Mouse (Mus musculus) stomach, postnatal 0 days (tissue): ENCODE data around the gene Sema3f. TPM values are rescaled to one million over a fixed set of nuclear protein-coding genes. Genes with fewer than 3 reads are reported as not detected.

ENCODE experiments used
- ATAC-seq: fragments of 200-750 bp; cut with Nextera tagmentation; 2 replicates; pipeline ENCODE4 v1.8.0; 2017; ENCODE audit not compliant: low FRiP score, low TSS enrichment
- DNase-seq: peaks from one replicate; pipeline ENCODE4 v3.0.0-alpha.2; 2016; ENCODE audit warnings: low spot score
- H3K27ac ChIP-seq: fragments of 300-500 bp; sonication (generic); replicated peaks from 2 replicates; pipeline ENCODE4 v1.5.1; 2014; ENCODE audit warnings: mild to moderate bottlenecking, control low read depth
- H3K27me3 ChIP-seq: fragments of 300-500 bp; sonication (generic); 2 replicates; pipeline ENCODE4 v1.6.1; 2014; ENCODE audit warnings: low read length; ENCODE audit not compliant: control insufficient read depth, insufficient read depth
- H3K36me3 ChIP-seq: fragments of 300-500 bp; sonication (generic); 2 replicates; pipeline ENCODE4 v1.6.1; 2014; ENCODE audit warnings: low read length, mixed read lengths; ENCODE audit not compliant: control insufficient read depth, insufficient read depth
- H3K4me1 ChIP-seq: fragments of 300-500 bp; sonication (generic); replicated peaks from 2 replicates; pipeline ENCODE4 v1.6.1; 2014; ENCODE audit warnings: antibody characterized with exemption; ENCODE audit not compliant: control insufficient read depth, insufficient read depth
- H3K4me2 ChIP-seq: fragments of 300-500 bp; sonication (generic); replicated peaks from 2 replicates; pipeline ENCODE4 v1.6.1; 2014; ENCODE audit warnings: low read depth, mild to moderate bottlenecking, control low read depth, moderate library complexity
- H3K4me3 ChIP-seq: fragments of 300-500 bp; sonication (generic); 2 replicates; pipeline ENCODE4 v1.5.1; 2014; ENCODE audit warnings: low read depth, low read length, control low read depth
- H3K9ac ChIP-seq: fragments of 300-500 bp; sonication (generic); 2 replicates; pipeline ENCODE4 v1.6.1; 2014; ENCODE audit warnings: mild to moderate bottlenecking, low read length, control low read depth, mixed read lengths
- H3K9me3 ChIP-seq: fragments of 300-500 bp; sonication (generic); 2 replicates; pipeline ENCODE4 v1.6.1; 2016; ENCODE audit warnings: low read length; ENCODE audit not compliant: control insufficient read depth
- CTCF ChIP-seq: IDR thresholded peaks from 2 replicates; pipeline ENCODE4 v1.5.1; 2016; ENCODE audit warnings: antibody characterized with exemption, low read depth, mild to moderate bottlenecking, moderate library complexity
- EP300 ChIP-seq: optimal IDR thresholded peaks from 2 replicates; pipeline ENCODE3; 2016; ENCODE audit warnings: antibody characterized with exemption
- WGBS: fragments of 180-500 bp; shearing (Covaris S2); extraction: QIAGEN DNeasy Blood & Tissue Kit; methylation state at CpG from one replicate; pipeline ENCODE4 v1.1.7; 2014; 5-methylcytosine and 5-hydroxymethylcytosine counted together
- polyA plus RNA-seq: library from polyadenylated mRNA; unstranded; fragments of >200 nt; fragmentation: Nextera tagmentation; extraction: Ambion mirVana; gene quantifications from 2 replicates; pipeline ENCODE4 v1.2.1, GENCODE M21; 2015

Gene Sema3f
- polyA plus RNA-seq, 1 experiment from 2014 or later = 11.7 TPM

DNA sequence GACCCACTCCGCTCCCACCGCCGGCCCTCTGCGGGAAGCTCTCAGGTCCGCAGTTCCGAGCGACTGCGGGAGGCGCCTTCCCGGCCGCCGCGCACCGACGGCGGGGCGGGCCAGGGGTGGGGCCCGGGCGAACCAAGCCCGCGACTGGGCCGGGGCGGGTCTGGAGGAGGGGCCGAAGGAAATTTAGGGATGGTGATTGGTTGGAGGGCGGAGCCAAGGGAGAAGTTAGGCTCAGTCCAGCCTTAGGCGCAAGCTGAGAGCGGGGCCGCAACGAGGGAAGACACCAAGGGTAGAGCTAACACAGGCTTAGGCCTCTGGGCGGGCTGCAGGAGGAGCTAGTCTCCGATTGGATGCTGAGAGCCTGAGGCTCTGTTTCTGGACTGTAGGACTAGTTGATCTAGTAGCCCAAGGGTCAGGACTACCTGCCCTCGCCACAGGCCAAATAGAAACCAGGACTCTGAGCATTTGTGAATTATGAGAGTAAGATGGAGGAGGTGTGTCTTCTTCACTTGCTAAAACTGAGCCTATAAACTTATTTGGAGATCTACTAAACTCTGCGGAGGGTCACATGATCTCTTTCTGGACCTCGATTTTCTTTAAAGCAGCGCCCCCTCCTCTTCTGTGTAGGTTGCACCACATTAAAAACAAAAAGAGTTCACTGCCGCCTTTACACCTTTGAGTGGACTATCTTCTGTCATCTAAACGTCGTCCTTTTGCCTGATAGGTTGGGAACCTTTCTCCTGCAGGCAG lies 74.8 kb downstream of the Sema3f start, which contains the start of gene Gnai2:
TSS of gene Gnai2 (minus strand) at position 89 of the 750 bp plus-strand sequence.
- peak; percentile 96 for ATAC-seq
- DNase-seq = peak; percentile 96
- 3% methylated on average over 34 of the region's 38 CpGs for WGBS
- Histone ChIP-seq H3K36me3 (no peaks in the 10 kb centered on the region), H3K9ac (peak within 1 kb of the TSS; percentile 94), H3K9me3 (no peaks in the 10 kb centered on the region), H3K27ac (peak within 1 kb of the TSS; percentile 93), H3K4me1 (peaks cover 10% of the 10 kb centered on the region), H3K4me3 (peak within 1 kb of the TSS; percentile 83), H3K4me2 (peak within 1 kb of the TSS; percentile 99), H3K27me3 (no peaks in the 10 kb centered on the region)
- TF ChIP-seq CTCF = no peak; the same call in 1 of the 2 replicates
- TF ChIP-seq EP300 = no peak

DNA sequence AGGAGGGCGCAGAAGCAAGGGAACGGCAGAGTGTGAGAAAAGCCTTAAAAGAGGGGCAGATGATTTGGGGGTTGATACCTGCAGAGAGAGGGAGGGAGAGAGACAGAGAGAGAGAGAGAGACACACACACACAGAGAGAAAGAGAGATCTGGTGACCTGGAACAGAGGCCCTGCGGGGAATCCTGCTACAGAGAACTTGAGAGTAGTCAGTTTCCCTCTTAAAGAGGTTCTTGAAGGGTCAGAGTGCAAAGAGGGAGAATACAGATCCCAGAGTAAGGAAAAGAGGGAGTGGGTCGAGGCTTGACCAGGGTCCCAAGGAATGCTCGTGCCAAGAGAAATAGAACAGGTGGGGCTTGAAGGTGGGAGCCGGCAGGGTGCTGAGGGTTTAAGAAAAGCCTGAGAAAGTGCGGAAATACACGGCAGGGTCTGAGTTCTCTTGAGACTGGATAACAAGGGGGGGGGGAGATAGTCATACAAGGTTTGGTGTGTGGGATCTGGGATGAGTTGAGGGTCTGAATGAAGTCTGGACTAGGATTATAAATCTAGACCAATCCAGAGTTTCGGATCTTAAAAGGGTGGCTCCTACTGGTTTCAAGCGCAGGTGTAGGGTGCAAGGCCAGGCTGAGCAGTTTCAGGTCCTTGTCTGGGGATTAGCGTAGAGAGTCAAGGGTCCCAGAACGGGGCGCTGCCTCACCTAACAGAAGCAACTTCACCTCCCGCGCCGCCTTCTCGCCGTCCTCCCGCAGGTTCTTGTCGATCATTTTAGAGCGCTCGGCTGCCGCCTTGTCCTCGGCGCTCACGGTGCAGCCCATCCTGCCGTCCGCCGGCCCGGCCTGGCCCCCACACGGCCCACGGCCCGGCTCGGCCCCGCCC lies 75.6 kb downstream of the Sema3f start:
- peak overlapping the region; percentile 94 for H3K9ac ChIP-seq
- ATAC-seq = no peak

DNA sequence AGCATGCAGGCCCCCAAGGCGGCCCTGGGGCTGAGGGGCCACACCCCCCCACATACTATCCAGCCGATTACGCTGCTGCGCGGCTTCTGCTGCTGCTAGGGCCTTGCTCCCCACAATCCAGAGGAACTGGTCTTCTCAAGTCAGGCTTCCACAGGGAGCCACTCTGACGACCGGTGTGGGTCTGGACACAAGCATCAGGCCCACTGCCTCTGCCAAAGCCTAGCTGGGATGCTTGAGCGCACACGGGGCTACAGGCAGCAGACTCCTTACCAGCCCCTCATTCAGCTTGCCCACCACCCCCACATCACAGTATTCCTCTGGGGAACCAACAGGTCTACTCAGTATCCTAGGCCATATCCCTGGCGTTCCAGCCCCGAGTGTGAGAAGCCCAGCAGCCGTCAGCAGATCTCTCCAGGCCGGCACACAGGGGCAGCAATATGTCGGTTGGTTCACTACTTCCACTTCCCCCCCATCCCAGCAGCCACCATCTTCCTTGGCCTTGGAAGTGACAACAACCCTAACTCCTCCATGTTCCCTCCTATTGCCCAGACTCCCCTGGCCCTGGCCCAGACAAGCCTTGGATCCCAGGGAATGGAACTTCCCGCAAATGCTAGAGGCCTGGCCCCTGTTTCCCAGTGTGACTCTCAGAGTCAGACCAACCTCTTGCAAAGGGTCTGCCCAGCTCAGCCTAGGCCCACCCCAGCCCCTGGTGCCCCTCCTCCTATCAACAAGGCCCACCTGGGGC lies 76.4 kb downstream of the Sema3f start:
- Histone ChIP-seq H3K4me3 (peak overlapping the region; percentile 83), H3K9me3 (no peaks in the 10 kb centered on the region), H3K9ac (peak overlapping the region; percentile 94), H3K27me3 (no peaks in the 10 kb centered on the region), H3K36me3 (no peaks in the 10 kb centered on the region), H3K27ac (peak overlapping the region; percentile 93), H3K4me2 (peak overlapping the region; percentile 99), H3K4me1 (peaks cover 21% of the 10 kb centered on the region)
- no peak for TF ChIP-seq CTCF
- no peak for TF ChIP-seq EP300
- no peak for DNase-seq
- ATAC-seq = 0 out of 2 replicates have a peak, but pooled peaks have one; percentile 4
- 0% methylated on average over 15 of the region's 15 CpGs for WGBS

More for the DNA sequence above, 75.6 kb downstream of the Sema3f start:
- no peak for TF ChIP-seq CTCF
- no peak for TF ChIP-seq EP300
- no peaks in the 10 kb centered on the region for H3K36me3 ChIP-seq
- DNase-seq = no peak
- no peaks in the 10 kb centered on the region for H3K27me3 ChIP-seq
- H3K4me2 ChIP-seq = peak overlapping the region; percentile 99
- WGBS = 1% methylated on average over 33 of the region's 35 CpGs
- peak overlapping the region; percentile 93 for H3K27ac ChIP-seq
- no peaks in the 10 kb centered on the region for H3K9me3 ChIP-seq
- peaks cover 16% of the 10 kb centered on the region for H3K4me1 ChIP-seq
- H3K4me3 ChIP-seq = peak overlapping the region; percentile 83

GRCm38 (mm10) chr9:107633091-107633660 lies 77.1 kb downstream of the Sema3f start:
- H3K4me1 ChIP-seq = peaks cover 21% of the 10 kb centered on the region
- H3K9me3 ChIP-seq = no peaks in the 10 kb centered on the region
- no peaks in the 10 kb centered on the region for H3K36me3 ChIP-seq
- no peaks in the 10 kb centered on the region for H3K27me3 ChIP-seq
- H3K9ac ChIP-seq = peak overlapping the region; percentile 94
- H3K4me3 ChIP-seq = peak overlapping the region; percentile 83
- peak; percentile 54; the same call in 1 of the 2 replicates for ATAC-seq
- DNase-seq = peak; percentile 87
- peak overlapping the region; percentile 93 for H3K27ac ChIP-seq
- TF ChIP-seq EP300 (peak; percentile 27), CTCF (no peak)
- WGBS = 3% methylated on average over 33 of the region's 33 CpGs
- H3K4me2 ChIP-seq = peak overlapping the region; percentile 99

DNA sequence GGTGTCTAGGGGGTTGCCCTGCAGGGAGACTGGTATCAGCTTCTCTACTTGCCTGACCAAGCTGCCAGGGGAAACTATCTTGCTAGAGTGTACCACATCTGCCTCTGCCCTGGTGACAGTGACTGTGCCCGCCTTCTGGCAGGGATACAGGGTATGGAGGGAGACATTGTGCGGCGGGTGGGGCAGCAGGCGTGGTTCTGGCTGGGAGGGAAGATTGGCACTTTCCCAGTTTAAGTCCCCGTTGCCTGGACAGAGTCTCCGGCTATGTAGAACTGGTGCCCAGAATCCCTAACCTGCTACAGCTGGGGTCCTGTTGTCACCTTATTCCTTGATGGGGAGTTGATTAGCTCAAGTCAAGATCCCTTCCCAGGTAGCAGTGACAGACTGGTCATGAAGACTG lies 77.8 kb downstream of the Sema3f start:
- Histone ChIP-seq H3K9ac (peak overlapping the region; percentile 94), H3K4me1 (peaks cover 21% of the 10 kb centered on the region), H3K27me3 (no peaks in the 10 kb centered on the region), H3K36me3 (no peaks in the 10 kb centered on the region), H3K4me3 (peak overlapping the region; percentile 83), H3K9me3 (no peaks in the 10 kb centered on the region), H3K27ac (peak overlapping the region; percentile 93), H3K4me2 (peak overlapping the region; percentile 99)
- no peak for ATAC-seq
- TF ChIP-seq CTCF = no peak
- no peak for TF ChIP-seq EP300
- DNase-seq = no peak
- WGBS = 24% methylated on average over 6 of the region's 6 CpGs
